Mouse (Mus musculus) liver, adult 2 months (tissue): ENCODE measurements around the gene 2300002M23Rik.

ENCODE experiments used
- CTCF ChIP-seq: fragments of 200-500 bp; IDR thresholded peaks from 2 replicates; pipeline ENCODE4 v1.5.1; 2011; ENCODE audit warnings: low read depth, low read length, control low read depth
- POLR2A ChIP-seq: fragments of 200-500 bp; IDR thresholded peaks from 2 replicates; pipeline ENCODE4 v1.6.1; 2011; ENCODE audit warnings: low read length, control low read depth; ENCODE audit not compliant: insufficient read depth; ENCODE audit errors: extremely low read depth

GRCm38 (mm10) chr17:35571477-35571876 is 4.2 kb downstream of the 2300002M23Rik start:
- TF ChIP-seq POLR2A (no peak), CTCF (no peak)
